Mouse (Mus musculus): ENCODE measurements around the gene Hapln4. TPM values are rescaled to one million over a fixed set of nuclear protein-coding genes. Genes with fewer than 3 reads are reported as not detected.

The Hapln4 gene
- not detected for polyA plus RNA-seq (2015; fragmentation: Illumina TruSeq; extraction: RNeasy Lipid Tissue Mini Kit (QIAGEN cat#74804); ENCODE audit: insufficient read depth, low replicate concordance)

GRCm38 (mm10) chr8:70083285-70083684, at the start of gene Hapln4:
TSS of gene Hapln4 (plus strand) at chr8:70083457.

GRCm38 (mm10) chr8:70042583-70043455, 40.4 kb upstream of the Hapln4 start, which contains the start of the genes Mau2 and Sugp1:
TSS of gene Mau2 (minus strand) at chr8:70042734.
TSS of gene Sugp1 (plus strand) at chr8:70042813.

GRCm38 (mm10) chr8:70072441-70073069, 10.7 kb upstream of the Hapln4 start, which contains the start of gene Tm6sf2:
TSS of gene Tm6sf2 (plus strand) at chr8:70072924.

GRCm38 (mm10) chr8:70120667-70121066, 37.4 kb downstream of the Hapln4 start, which contains the start of gene Ncan:
TSS of gene Ncan (minus strand) at chr8:70120873.

GRCm38 (mm10) chr8:70131166-70131883, 48.1 kb downstream of the Hapln4 start, which contains the start of gene Nr2c2ap:
TSS of gene Nr2c2ap (plus strand) at chr8:70131333.

GRCm38 (mm10) chr8:70139026-70139857, 56.0 kb downstream of the Hapln4 start, which contains the start of the genes Rfxank, Borcs8 and Mef2b:
TSS of gene Rfxank (minus strand) at chr8:70139154.
TSS of gene Borcs8 (plus strand) at chr8:70139499.
TSS of gene Mef2b (plus strand) at chr8:70139711.

Other genes with a start within 250 kb of the Hapln4 start
- gene Cilp2, start 195.8 kb upstream of the Hapln4 start, polyA plus RNA-seq (2015; fragmentation: Illumina TruSeq; extraction: RNeasy Lipid Tissue Mini Kit (QIAGEN cat#74804); ENCODE audit: insufficient read depth, low replicate concordance) = not detected
- gene Tssk6, start 181.3 kb upstream of the Hapln4 start, polyA plus RNA-seq (2015; fragmentation: Illumina TruSeq; extraction: RNeasy Lipid Tissue Mini Kit (QIAGEN cat#74804); ENCODE audit: insufficient read depth, low replicate concordance) = not detected
- 13.6 TPM for gene Ndufa13, start 180.9 kb upstream of the Hapln4 start, polyA plus RNA-seq (2015; fragmentation: Illumina TruSeq; extraction: RNeasy Lipid Tissue Mini Kit (QIAGEN cat#74804); ENCODE audit: insufficient read depth, low replicate concordance)
- not detected for gene Yjefn3, start 180.7 kb upstream of the Hapln4 start, polyA plus RNA-seq (2015; fragmentation: Illumina TruSeq; extraction: RNeasy Lipid Tissue Mini Kit (QIAGEN cat#74804); ENCODE audit: insufficient read depth, low replicate concordance)
- gene Gatad2a, start 87.1 kb upstream of the Hapln4 start, polyA plus RNA-seq (2015; fragmentation: Illumina TruSeq; extraction: RNeasy Lipid Tissue Mini Kit (QIAGEN cat#74804); ENCODE audit: insufficient read depth, low replicate concordance) = 21.0 TPM
- gene Mau2, start 40.7 kb upstream of the Hapln4 start, polyA plus RNA-seq (2015; fragmentation: Illumina TruSeq; extraction: RNeasy Lipid Tissue Mini Kit (QIAGEN cat#74804); ENCODE audit: insufficient read depth, low replicate concordance) = 55.1 TPM
- 29.4 TPM for gene Sugp1, start 40.6 kb upstream of the Hapln4 start, polyA plus RNA-seq (2015; fragmentation: Illumina TruSeq; extraction: RNeasy Lipid Tissue Mini Kit (QIAGEN cat#74804); ENCODE audit: insufficient read depth, low replicate concordance)
- 1.2 TPM for gene Tm6sf2, start 10.5 kb upstream of the Hapln4 start, polyA plus RNA-seq (2015; fragmentation: Illumina TruSeq; extraction: RNeasy Lipid Tissue Mini Kit (QIAGEN cat#74804); ENCODE audit: insufficient read depth, low replicate concordance)
- 0.06 TPM for gene Ncan, start 37.4 kb downstream of the Hapln4 start, polyA plus RNA-seq (2015; fragmentation: Illumina TruSeq; extraction: RNeasy Lipid Tissue Mini Kit (QIAGEN cat#74804); ENCODE audit: insufficient read depth, low replicate concordance)
- 17.2 TPM for gene Nr2c2ap, start 47.9 kb downstream of the Hapln4 start, polyA plus RNA-seq (2015; fragmentation: Illumina TruSeq; extraction: RNeasy Lipid Tissue Mini Kit (QIAGEN cat#74804); ENCODE audit: insufficient read depth, low replicate concordance)
- 7.4 TPM for gene Rfxank, start 55.7 kb downstream of the Hapln4 start, polyA plus RNA-seq (2015; fragmentation: Illumina TruSeq; extraction: RNeasy Lipid Tissue Mini Kit (QIAGEN cat#74804); ENCODE audit: insufficient read depth, low replicate concordance)
- gene Borcs8, start 56.0 kb downstream of the Hapln4 start, polyA plus RNA-seq (2015; fragmentation: Illumina TruSeq; extraction: RNeasy Lipid Tissue Mini Kit (QIAGEN cat#74804); ENCODE audit: insufficient read depth, low replicate concordance) = 25.0 TPM
- 0.33 TPM for gene Mef2b, start 56.3 kb downstream of the Hapln4 start, polyA plus RNA-seq (2015; fragmentation: Illumina TruSeq; extraction: RNeasy Lipid Tissue Mini Kit (QIAGEN cat#74804); ENCODE audit: insufficient read depth, low replicate concordance)
- 15.6 TPM for gene Tmem161a, start 88.9 kb downstream of the Hapln4 start, polyA plus RNA-seq (2015; fragmentation: Illumina TruSeq; extraction: RNeasy Lipid Tissue Mini Kit (QIAGEN cat#74804); ENCODE audit: insufficient read depth, low replicate concordance)
- 8.9 TPM for gene Slc25a42, start 128.8 kb downstream of the Hapln4 start, polyA plus RNA-seq (2015; fragmentation: Illumina TruSeq; extraction: RNeasy Lipid Tissue Mini Kit (QIAGEN cat#74804); ENCODE audit: insufficient read depth, low replicate concordance)
- 44.6 TPM for gene Sugp2, start 150.8 kb downstream of the Hapln4 start, polyA plus RNA-seq (2015; fragmentation: Illumina TruSeq; extraction: RNeasy Lipid Tissue Mini Kit (QIAGEN cat#74804); ENCODE audit: insufficient read depth, low replicate concordance)
- 3.8 TPM for gene Armc6, start 151.0 kb downstream of the Hapln4 start, polyA plus RNA-seq (2015; fragmentation: Illumina TruSeq; extraction: RNeasy Lipid Tissue Mini Kit (QIAGEN cat#74804); ENCODE audit: insufficient read depth, low replicate concordance)
- gene Homer3, start 199.4 kb downstream of the Hapln4 start, polyA plus RNA-seq (2015; fragmentation: Illumina TruSeq; extraction: RNeasy Lipid Tissue Mini Kit (QIAGEN cat#74804); ENCODE audit: insufficient read depth, low replicate concordance) = 4.2 TPM
- 23.5 TPM for gene Ddx49, start 219.0 kb downstream of the Hapln4 start, polyA plus RNA-seq (2015; fragmentation: Illumina TruSeq; extraction: RNeasy Lipid Tissue Mini Kit (QIAGEN cat#74804); ENCODE audit: insufficient read depth, low replicate concordance)
- 32.0 TPM for gene Cope, start 219.1 kb downstream of the Hapln4 start, polyA plus RNA-seq (2015; fragmentation: Illumina TruSeq; extraction: RNeasy Lipid Tissue Mini Kit (QIAGEN cat#74804); ENCODE audit: insufficient read depth, low replicate concordance)
- not detected for gene Cers1, start 232.3 kb downstream of the Hapln4 start, polyA plus RNA-seq (2015; fragmentation: Illumina TruSeq; extraction: RNeasy Lipid Tissue Mini Kit (QIAGEN cat#74804); ENCODE audit: insufficient read depth, low replicate concordance)
- not detected for gene Gdf1, start 246.4 kb downstream of the Hapln4 start, polyA plus RNA-seq (2015; fragmentation: Illumina TruSeq; extraction: RNeasy Lipid Tissue Mini Kit (QIAGEN cat#74804); ENCODE audit: insufficient read depth, low replicate concordance)

Data from spleen, adult 10 weeks (tissue).